Mouse (Mus musculus) myocyte (in vitro differentiated cells): ENCODE data around the gene Olfr1136. TPM values are rescaled to one million over a fixed set of nuclear protein-coding genes. Genes with fewer than 3 reads are reported as not detected.

ENCODE experiments used
- H3K27me3 ChIP-seq: one replicate; pipeline ENCODE4 v1.6.1; 2011; ENCODE audit not compliant: control insufficient read depth, insufficient read depth, insufficient read length
- H3K36me3 ChIP-seq: one replicate; pipeline ENCODE4 v1.6.1; 2011; ENCODE audit not compliant: control insufficient read depth, insufficient read depth
- H3K4me2 ChIP-seq: one replicate; pipeline ENCODE4 v1.6.1; 2011; ENCODE audit warnings: low read depth, control low read depth
- H3K4me3 ChIP-seq: one replicate; pipeline ENCODE4 v1.5.1; 2011; ENCODE audit warnings: mild to moderate bottlenecking, control low read depth, moderate library complexity
- H3K79me2 ChIP-seq: one replicate; pipeline ENCODE4 v1.6.1; 2011; ENCODE audit not compliant: control insufficient read depth, insufficient read depth
- H3ac ChIP-seq: one replicate; pipeline ENCODE4 v1.6.1; 2011; ENCODE audit not compliant: control insufficient read depth, insufficient read length
- CEBPB ChIP-seq: IDR thresholded peaks from 2 replicates; pipeline ENCODE4 v1.6.1; 2011; ENCODE audit warnings: mild to moderate bottlenecking, moderate library complexity; ENCODE audit not compliant: poor library complexity, insufficient read depth, severe bottlenecking
- E2F4 ChIP-seq: IDR thresholded peaks from one replicate; pipeline ENCODE4 v1.6.1; 2011; ENCODE audit warnings: mild to moderate bottlenecking, control low read depth, moderate library complexity; ENCODE audit not compliant: insufficient read depth
- MAX ChIP-seq: IDR thresholded peaks from one replicate; pipeline ENCODE4 v1.6.1; 2011; ENCODE audit warnings: low read depth, mild to moderate bottlenecking, control low read depth
- MYOD1 ChIP-seq, 3 experiments: IDR thresholded peaks; one replicate each; pipeline ENCODE4 v1.6.1; 2011; ENCODE audit warnings: control low read depth in 2 of 3, low read depth in 2 of 3, mild to moderate bottlenecking in 2 of 3, moderate library complexity in 1 of 3; ENCODE audit not compliant: insufficient read length in 2 of 3, control insufficient read depth in 1 of 3
- MYOG ChIP-seq, 3 experiments: IDR thresholded peaks; one replicate each; pipeline ENCODE4 v1.6.1; 2011; ENCODE audit warnings: control low read depth in 2 of 3, low read depth in 2 of 3, mild to moderate bottlenecking in 2 of 3; ENCODE audit not compliant: insufficient read length in 2 of 3, control insufficient read depth in 1 of 3, insufficient read depth in 1 of 3
- POLR2A ChIP-seq: IDR thresholded peaks from one replicate; pipeline ENCODE4 v1.6.1; 2011; ENCODE audit warnings: low read depth, mild to moderate bottlenecking, control low read depth, moderate library complexity; ENCODE audit not compliant: insufficient read length
- POLR2AphosphoS2 ChIP-seq: IDR thresholded peaks from one replicate; pipeline ENCODE4 v1.6.1; 2011; ENCODE audit warnings: low read depth, control low read depth; ENCODE audit not compliant: insufficient read length
- REST ChIP-seq: IDR thresholded peaks from one replicate; pipeline ENCODE4 v1.6.1; 2011; ENCODE audit warnings: mild to moderate bottlenecking, control low read depth, moderate library complexity; ENCODE audit not compliant: insufficient read depth, insufficient read length
- SRF ChIP-seq: IDR thresholded peaks from one replicate; pipeline ENCODE4 v1.6.1; 2011; ENCODE audit warnings: low read depth; ENCODE audit not compliant: control insufficient read depth, insufficient read length
- TCF12 ChIP-seq: IDR thresholded peaks from one replicate; pipeline ENCODE4 v1.6.1; 2011; ENCODE audit warnings: mild to moderate bottlenecking, control low read depth; ENCODE audit not compliant: poor library complexity, insufficient read depth, severe bottlenecking
- TCF3 ChIP-seq: IDR thresholded peaks from one replicate; pipeline ENCODE4 v1.6.1; 2011; ENCODE audit warnings: low read depth, control low read depth; ENCODE audit not compliant: insufficient read length
- USF1 ChIP-seq: IDR thresholded peaks from one replicate; pipeline ENCODE4 v1.6.1; 2011; ENCODE audit warnings: low read depth, mild to moderate bottlenecking, control low read depth, moderate library complexity
- polyA plus RNA-seq: library from polyadenylated mRNA; unstranded; fragments of >200 nt; fragmentation: generic; extraction: Trizol; gene quantifications from one replicate; pipeline ENCODE4 v1.2.1, GENCODE M21; 2012; ENCODE audit warnings: missing spikeins

Gene Olfr1136
- polyA plus RNA-seq, 1 experiment: not detected

- TF ChIP-seq CEBPB (no peak), MYOD1 (IDR thresholded peaks at IDR 0.05; ENCODE audit: control insufficient read depth in 1 of 3, insufficient read length in 2 of 3, low read depth in 2 of 3) (no peak), POLR2AphosphoS2 (no peak), MAX (no peak), E2F4 (no peak), MYOG (IDR thresholded peaks at IDR 0.05; ENCODE audit: control insufficient read depth in 1 of 3, insufficient read depth in 1 of 3, insufficient read length in 2 of 3, low read depth in 2 of 3) (no peak), SRF (no peak), TCF12 (no peak), TCF3 (no peak), POLR2A (no peak), REST (no peak), USF1 (no peak)
These were observed 35.4 kb downstream of the Olfr1136 start, which contains the start of gene Olfr1134 for GRCm38 (mm10) chr2:87658360-87658759. Olfr1134 (minus strand) TSS chr2:87658460.

GRCm38 (mm10) chr2:87647274-87647673 lies 46.5 kb downstream of the Olfr1136 start, which contains the start of gene Olfr1133:
Olfr1133 (minus strand) TSS chr2:87647374.
- Histone ChIP-seq H3K36me3 (no peaks in the 10 kb centered on the region), H3K27me3 (no peaks in the 10 kb centered on the region), H3K79me2 (no peaks in the 10 kb centered on the region), H3K4me3 (no peak within 1 kb of the TSS), H3ac (no peak within 1 kb of the TSS), H3K4me2 (no peak within 1 kb of the TSS)
- TF ChIP-seq USF1 (no peak), MAX (no peak), SRF (no peak), POLR2A (no peak), TCF3 (no peak), REST (no peak), TCF12 (no peak), POLR2AphosphoS2 (no peak), CEBPB (no peak), MYOD1 (IDR thresholded peaks at IDR 0.05; ENCODE audit: control insufficient read depth in 1 of 3, insufficient read length in 2 of 3, low read depth in 2 of 3) (no peak), E2F4 (no peak), MYOG (IDR thresholded peaks at IDR 0.05; ENCODE audit: control insufficient read depth in 1 of 3, insufficient read depth in 1 of 3, insufficient read length in 2 of 3, low read depth in 2 of 3) (no peak)

More at GRCm38 (mm10) chr2:87658360-87658759, 35.4 kb downstream of the Olfr1136 start, which contains the start of gene Olfr1134:
- Histone ChIP-seq H3K79me2 (no peaks in the 10 kb centered on the region), H3K4me3 (no peak within 1 kb of the TSS), H3K4me2 (no peak within 1 kb of the TSS), H3K27me3 (no peaks in the 10 kb centered on the region), H3ac (no peak within 1 kb of the TSS), H3K36me3 (no peaks in the 10 kb centered on the region)

Other genes with a start within 250 kb of the Olfr1136 start
- not detected for gene Olfr1126, start 240.0 kb downstream of the Olfr1136 start, polyA plus RNA-seq
- not detected for gene Pramel7, start 196.9 kb downstream of the Olfr1136 start, polyA plus RNA-seq
- gene Pramel6, start 187.4 kb downstream of the Olfr1136 start, polyA plus RNA-seq: not detected
- not detected for gene Olfr153, start 162.2 kb downstream of the Olfr1136 start, polyA plus RNA-seq
- not detected for gene Olfr1128, start 148.4 kb downstream of the Olfr1136 start, polyA plus RNA-seq
- not detected for gene Olfr1129, start 120.0 kb downstream of the Olfr1136 start, polyA plus RNA-seq
- gene Olfr1130, start 87.7 kb downstream of the Olfr1136 start, polyA plus RNA-seq: not detected
- not detected for gene Olfr1131, start 66.8 kb downstream of the Olfr1136 start, polyA plus RNA-seq
- gene Olfr1132, start 56.4 kb downstream of the Olfr1136 start, polyA plus RNA-seq: not detected
- gene Olfr1133, start 46.6 kb downstream of the Olfr1136 start, polyA plus RNA-seq: not detected
- not detected for gene Olfr1134, start 35.5 kb downstream of the Olfr1136 start, polyA plus RNA-seq
- gene Olfr1135, start 20.3 kb downstream of the Olfr1136 start, polyA plus RNA-seq: not detected
- not detected for gene Olfr1137, start 19.2 kb upstream of the Olfr1136 start, polyA plus RNA-seq
- not detected for gene Olfr1138, start 46.0 kb upstream of the Olfr1136 start, polyA plus RNA-seq
- not detected for gene Olfr1140, start 49.8 kb upstream of the Olfr1136 start, polyA plus RNA-seq
- gene Olfr1141, start 60.0 kb upstream of the Olfr1136 start, polyA plus RNA-seq: not detected
- not detected for gene Olfr152, start 85.5 kb upstream of the Olfr1136 start, polyA plus RNA-seq
- gene Olfr1143, start 106.6 kb upstream of the Olfr1136 start, polyA plus RNA-seq: not detected
- not detected for gene Olfr1145, start 115.9 kb upstream of the Olfr1136 start, polyA plus RNA-seq
- not detected for gene Olfr1148, start 136.6 kb upstream of the Olfr1136 start, polyA plus RNA-seq
- not detected for gene Olfr1150-ps1, start 150.0 kb upstream of the Olfr1136 start, polyA plus RNA-seq
- not detected for gene Olfr1151, start 161.9 kb upstream of the Olfr1136 start, polyA plus RNA-seq
- gene Olfr1152, start 172.5 kb upstream of the Olfr1136 start, polyA plus RNA-seq: not detected
- gene Olfr1153, start 201.0 kb upstream of the Olfr1136 start, polyA plus RNA-seq: not detected
- gene Olfr1154, start 211.2 kb upstream of the Olfr1136 start, polyA plus RNA-seq: not detected